Mouse (Mus musculus) cerebellum, postnatal 14 days (tissue): ENCODE measurements around the gene Atp6v0e.
A peak's percentile ranks its signal among the peaks of the same experiment; 100 is the strongest.

Experiments used
- DNase-seq, 2 experiments: peaks; one replicate each; pipeline ENCODE4 v3.0.0; 2021; ENCODE audit warnings: mixed read lengths in 2 of 2

The Atp6v0e gene

GRCm38 (mm10) chr17:26688795-26689735, 26.0 kb downstream of the Atp6v0e start:
- DNase-seq = peak; percentile 47 to 56

GRCm38 (mm10) chr17:26689810-26690209, 26.8 kb downstream of the Atp6v0e start:
- DNase-seq = no peak

GRCm38 (mm10) chr17:26690236-26690635, 27.2 kb downstream of the Atp6v0e start:
- DNase-seq = peak; percentile 34 to 45

- no peak for DNase-seq
Measured at GRCm38 (mm10) chr17:26691110-26691509, 28.1 kb downstream of the Atp6v0e start.

- no peak for DNase-seq
Measured at GRCm38 (mm10) chr17:26693424-26693823, 30.4 kb downstream of the Atp6v0e start.

GRCm38 (mm10) chr17:26694171-26694570, 31.1 kb downstream of the Atp6v0e start:
- no peak for DNase-seq

GRCm38 (mm10) chr17:26695193-26695592, 32.2 kb downstream of the Atp6v0e start:
- DNase-seq = no peak

- DNase-seq = no peak
Measured at GRCm38 (mm10) chr17:26698846-26699245, 35.8 kb downstream of the Atp6v0e start.

- peak; percentile 43 to 45 for DNase-seq
Measured at GRCm38 (mm10) chr17:26699819-26700616, 37.0 kb downstream of the Atp6v0e start.

GRCm38 (mm10) chr17:26701565-26701964, 38.5 kb downstream of the Atp6v0e start:
- no peak for DNase-seq

- DNase-seq = no peak
Measured at GRCm38 (mm10) chr17:26702621-26703020, 39.6 kb downstream of the Atp6v0e start.

GRCm38 (mm10) chr17:26703671-26704070, 40.6 kb downstream of the Atp6v0e start:
- peak; percentile 55 to 56 for DNase-seq

- no peak for DNase-seq
Measured at GRCm38 (mm10) chr17:26705463-26706359, 42.7 kb downstream of the Atp6v0e start.

GRCm38 (mm10) chr17:26707066-26707465, 44.0 kb downstream of the Atp6v0e start:
- no peak for DNase-seq

GRCm38 (mm10) chr17:26708499-26708898, 45.5 kb downstream of the Atp6v0e start:
- DNase-seq = peak in 1 of 2 experiments; percentile 49

GRCm38 (mm10) chr17:26708993-26709590, 46.1 kb downstream of the Atp6v0e start:
- DNase-seq = peak; percentile 43 to 56

GRCm38 (mm10) chr17:26710049-26710448, 47.0 kb downstream of the Atp6v0e start:
- no peak for DNase-seq

- peak; percentile 98 for DNase-seq
Measured at GRCm38 (mm10) chr17:26715271-26715758, 52.3 kb downstream of the Atp6v0e start, which contains the start of gene Crebrf. TSS of gene Crebrf (plus strand) at chr17:26715650.

- peak; percentile 95 for DNase-seq
Measured at GRCm38 (mm10) chr17:26715916-26716717, 53.1 kb downstream of the Atp6v0e start.

GRCm38 (mm10) chr17:26717868-26718267, 54.8 kb downstream of the Atp6v0e start:
- no peak for DNase-seq

GRCm38 (mm10) chr17:26719405-26719804, 56.4 kb downstream of the Atp6v0e start:
- DNase-seq = no peak
